Mouse (Mus musculus) erythroblast, embryonic 14.5 days (primary cell): ENCODE results near the gene Limd1.

Experiments
- GATA1 ChIP-seq: IDR thresholded peaks from 2 replicates; pipeline ENCODE4 v1.6.1; 2012; ENCODE audit warnings: low read length, inconsistent platforms, mixed read lengths
- TAL1 ChIP-seq: IDR thresholded peaks from 3 replicates; pipeline ENCODE4 v1.6.1; 2012; ENCODE audit warnings: low read length, inconsistent platforms, mixed read lengths

DNA sequence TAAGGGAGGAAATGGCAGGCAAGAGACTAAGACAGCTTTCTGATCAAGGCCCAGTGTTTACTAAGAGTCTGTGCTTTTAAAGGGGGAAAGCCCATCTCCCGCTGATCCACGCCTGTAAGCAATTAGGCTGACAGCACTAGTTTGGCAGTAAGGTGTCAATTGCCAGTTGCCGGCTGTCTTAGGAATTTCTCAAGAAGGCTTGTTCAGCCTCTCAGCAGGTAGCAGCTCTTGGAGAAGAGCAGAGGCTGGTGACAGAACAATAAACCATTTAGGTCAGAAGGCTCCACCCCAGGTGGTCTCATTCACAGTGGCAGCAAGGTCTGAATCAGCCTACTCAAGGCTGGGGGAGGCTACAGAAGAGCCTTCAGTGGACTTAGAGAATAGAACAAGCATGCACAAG is 76.1 kb downstream of the Limd1 start:
- no peak for TF ChIP-seq GATA1
- TF ChIP-seq TAL1 = no peak
